Mouse (Mus musculus) thymus, postnatal 36 days (tissue): ENCODE measurements around the gene Araf.
"Not testable (repeated sequence)": the region's sequence is repeated elsewhere in the genome, so short reads cannot be mapped to it uniquely, and the experiment has no call there.

Experiments
- DNase-seq, 2 experiments: peaks; one replicate each; pipeline ENCODE4 v3.0.0; 2022; ENCODE audit warnings: mixed read lengths in 2 of 2

Araf gene

GRCm38 (mm10) chrX:20797681-20798080 lies at the start of gene Araf:
Araf (plus strand) TSS chrX:20797814.
- no peak for DNase-seq

- no peak for DNase-seq
These were observed 48.8 kb upstream of the Araf start for GRCm38 (mm10) chrX:20748829-20749228.

- no peak for DNase-seq
These were observed 36.4 kb upstream of the Araf start for GRCm38 (mm10) chrX:20761201-20761600.

GRCm38 (mm10) chrX:20770697-20771381 lies 26.8 kb upstream of the Araf start:
- peak; percentile 72 to 81 for DNase-seq

- no peak for DNase-seq
These were observed 25.9 kb upstream of the Araf start for GRCm38 (mm10) chrX:20771666-20772065.

GRCm38 (mm10) chrX:20775271-20776016 lies 22.2 kb upstream of the Araf start:
- DNase-seq, result no peak

- no peak for DNase-seq
These were observed 20.0 kb upstream of the Araf start for GRCm38 (mm10) chrX:20777619-20778018.

GRCm38 (mm10) chrX:20787309-20787708 lies 10.3 kb upstream of the Araf start:
- no peak for DNase-seq

GRCm38 (mm10) chrX:20792417-20792816 lies 5.2 kb upstream of the Araf start:
- no peak for DNase-seq

- DNase-seq, result no peak
These were observed 4.4 kb upstream of the Araf start for GRCm38 (mm10) chrX:20793230-20793629.

- no peak for DNase-seq
These were observed 3.4 kb upstream of the Araf start for GRCm38 (mm10) chrX:20794229-20794628.

GRCm38 (mm10) chrX:20798141-20798796 lies 655 bp downstream of the Araf start:
- peak; percentile 74 to 82 for DNase-seq

GRCm38 (mm10) chrX:20798797-20799147 lies 1.2 kb downstream of the Araf start:
- DNase-seq, result no peak

GRCm38 (mm10) chrX:20801456-20801855 lies 3.8 kb downstream of the Araf start:
- DNase-seq, result no peak

GRCm38 (mm10) chrX:20804301-20804700 lies 6.7 kb downstream of the Araf start:
- not testable (repeated sequence) for DNase-seq

- DNase-seq, result no peak
These were observed 8.7 kb downstream of the Araf start for GRCm38 (mm10) chrX:20806295-20806694.

GRCm38 (mm10) chrX:20816974-20817373 lies 19.4 kb downstream of the Araf start:
- peak in 1 of 2 experiments; percentile 27 for DNase-seq

- DNase-seq, result peak; percentile 80
These were observed 21.6 kb downstream of the Araf start for GRCm38 (mm10) chrX:20819204-20819628.

- peak; percentile 31 to 40 for DNase-seq
These were observed 22.3 kb downstream of the Araf start for GRCm38 (mm10) chrX:20819708-20820426.

- DNase-seq, result no peak
These were observed 31.3 kb downstream of the Araf start for GRCm38 (mm10) chrX:20828934-20829333.

GRCm38 (mm10) chrX:20847232-20847631 lies 49.6 kb downstream of the Araf start:
- no peak for DNase-seq

GRCm38 (mm10) chrX:20847816-20848215 lies 50.2 kb downstream of the Araf start:
- DNase-seq, result no peak
